Mouse (Mus musculus) layer of hippocampus, adult 18-20 months (tissue): ENCODE results near the gene Gm11444. TPM values are rescaled to one million over a fixed set of nuclear protein-coding genes. Genes with fewer than 3 reads are reported as not detected.

Experiments used
- DNase-seq, 2 experiments: peaks; one replicate each; pipeline ENCODE4 v3.0.0; 2022; ENCODE audit warnings: low spot score in 2 of 2
- total RNA-seq, 2 experiments: library from RNA; stranded (reverse); gene quantifications; 2 replicates each; pipeline ENCODE4 v1.2.3; 2021

Gm11444 gene
- total RNA-seq, 2 experiments from 2014 or later, result not detected

DNA sequence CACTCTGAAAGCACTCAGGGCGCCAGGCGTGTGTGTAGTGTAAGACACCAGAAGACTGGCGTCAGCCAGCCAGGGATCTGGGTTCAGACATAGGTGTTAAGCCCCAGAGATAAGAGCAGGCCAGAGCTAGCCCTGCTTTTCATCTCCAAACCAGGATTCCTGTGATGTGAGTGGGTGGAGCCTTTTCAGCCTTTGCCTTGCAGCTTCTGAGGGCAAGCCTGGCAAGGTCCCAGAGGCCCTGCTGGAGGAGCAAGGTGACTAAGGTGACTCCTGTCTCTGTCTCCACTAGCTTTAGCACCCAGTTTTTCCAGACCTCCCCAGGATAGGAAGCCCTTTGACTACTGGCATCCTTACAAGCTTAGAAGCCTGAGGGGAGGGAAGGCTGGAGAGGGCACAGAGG is 31.7 kb downstream of the Gm11444 start:
- DNase-seq, result no peak

GRCm38 (mm10) chr11:85816471-85816870 is 33.7 kb downstream of the Gm11444 start:
- DNase-seq, result no peak

DNA sequence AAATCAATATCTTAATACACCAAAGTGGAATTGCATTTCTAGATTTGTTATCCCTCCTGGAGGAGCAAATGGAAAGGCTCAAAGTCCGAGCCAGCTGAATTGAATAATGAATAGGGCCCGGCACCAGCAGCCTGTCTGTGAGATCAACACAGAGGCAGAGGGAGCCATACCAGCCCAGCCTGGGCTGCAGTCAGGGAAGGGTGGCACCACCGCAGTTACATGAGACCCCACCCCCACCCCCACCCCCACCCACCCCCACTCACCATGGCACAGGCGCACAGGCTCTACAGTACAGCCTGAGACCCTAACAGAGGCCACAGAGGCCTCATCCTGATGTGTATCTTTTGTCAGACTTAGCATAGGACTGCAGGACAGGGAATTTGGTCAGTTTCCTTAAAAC is 35.5 kb downstream of the Gm11444 start:
- no peak for DNase-seq

DNA sequence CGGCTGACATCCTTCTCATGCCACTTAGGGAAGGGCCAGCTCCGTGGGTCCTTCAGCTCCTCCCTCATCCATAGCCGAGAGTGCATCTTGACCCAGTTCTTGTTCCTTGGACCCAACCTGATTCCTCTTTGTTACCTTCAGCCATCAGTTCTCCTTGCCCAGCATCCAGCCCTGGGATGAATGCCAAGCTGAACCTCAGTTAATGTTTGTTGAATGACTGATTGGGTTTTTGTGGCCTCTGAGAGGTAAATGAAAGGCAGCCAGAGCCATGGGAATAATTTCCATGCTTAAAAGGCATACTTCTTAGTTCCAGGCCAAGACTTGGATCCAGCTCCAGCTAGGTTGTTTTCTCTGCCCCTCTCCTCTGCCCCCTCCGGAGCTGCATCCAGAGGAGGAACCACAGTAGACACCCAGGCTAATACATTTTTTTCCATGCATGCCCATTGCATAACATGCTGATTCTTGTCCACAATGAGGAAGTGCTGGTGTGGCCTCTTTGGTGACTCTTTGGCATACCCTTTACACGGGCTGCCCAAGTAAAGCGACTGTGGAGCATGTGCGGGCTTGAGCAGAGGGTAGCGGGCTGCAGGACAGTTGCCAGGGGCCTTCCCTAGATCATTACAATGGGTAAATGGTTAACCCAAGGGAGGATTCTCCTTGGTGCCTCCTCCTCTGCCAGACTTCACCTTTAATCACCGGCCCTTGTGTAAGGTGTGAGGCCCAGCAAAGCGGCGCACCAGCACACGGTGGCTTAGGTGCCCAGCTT is 37.7 kb downstream of the Gm11444 start:
- DNase-seq, result no peak

DNA sequence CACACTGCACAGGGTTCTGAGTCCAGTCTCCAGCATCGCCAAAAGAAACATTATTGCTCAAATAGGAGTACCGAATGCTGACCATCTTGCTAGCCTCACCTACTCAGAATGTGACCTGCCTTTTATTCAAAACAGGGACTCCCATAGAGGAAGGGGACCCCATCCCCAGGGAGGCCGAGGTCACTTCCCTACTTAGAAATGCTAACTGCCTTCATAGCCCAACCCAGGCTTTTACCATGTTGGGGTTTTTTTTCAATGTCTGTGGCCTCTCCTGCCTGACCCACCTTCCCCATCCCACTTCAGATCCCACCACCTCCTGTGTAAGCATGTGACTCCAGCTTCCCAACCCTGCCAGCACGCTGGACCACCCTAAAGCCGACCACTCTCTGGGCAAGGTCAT is 38.5 kb downstream of the Gm11444 start:
- DNase-seq, result no peak

DNA sequence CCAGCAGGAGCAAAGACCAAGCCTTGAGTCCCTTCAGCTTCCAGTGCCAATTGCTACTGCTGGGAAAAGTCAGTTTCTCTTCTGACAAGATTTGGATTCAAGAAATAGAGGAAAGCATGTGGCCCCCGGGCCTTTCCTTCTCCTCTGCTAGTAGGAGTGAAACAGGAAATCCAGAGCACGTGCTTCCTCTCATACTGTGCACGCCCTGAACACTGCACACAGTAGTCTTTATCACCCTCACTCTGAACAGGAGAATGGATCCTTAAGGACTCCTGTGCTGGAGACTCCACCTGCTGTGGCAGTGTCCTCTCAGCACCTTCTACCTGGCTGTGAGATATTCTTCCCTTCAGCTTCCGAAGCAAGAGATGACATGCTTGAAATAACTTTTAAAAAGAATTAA is 38.9 kb downstream of the Gm11444 start:
- DNase-seq, result no peak

DNA sequence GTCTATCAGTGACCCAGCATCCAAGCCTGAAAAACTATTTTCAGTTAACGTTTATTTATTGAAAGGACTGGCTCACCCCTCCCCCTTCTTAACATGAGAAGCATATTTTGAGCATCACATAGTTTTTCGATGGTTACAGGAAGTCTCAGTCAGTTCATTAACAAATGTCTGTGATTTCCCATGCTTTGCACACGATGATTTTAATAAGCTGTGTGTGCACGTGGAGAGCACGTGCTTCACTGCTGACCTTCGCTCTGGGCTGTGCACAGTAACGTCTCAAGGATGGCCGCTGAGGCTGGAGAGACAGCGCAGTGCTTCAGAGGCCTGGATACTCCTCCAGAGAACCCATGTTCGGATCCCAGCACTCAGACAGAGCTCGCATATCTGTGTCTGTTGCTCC is 42.8 kb downstream of the Gm11444 start:
- DNase-seq, result no peak

GRCm38 (mm10) chr11:85805779-85806178 is 44.4 kb downstream of the Gm11444 start:
- no peak for DNase-seq

- no peak for DNase-seq
Measured at GRCm38 (mm10) chr11:85804048-85804447, 46.1 kb downstream of the Gm11444 start.

- DNase-seq, result no peak
Measured at GRCm38 (mm10) chr11:85800380-85800779, 49.8 kb downstream of the Gm11444 start.

DNA sequence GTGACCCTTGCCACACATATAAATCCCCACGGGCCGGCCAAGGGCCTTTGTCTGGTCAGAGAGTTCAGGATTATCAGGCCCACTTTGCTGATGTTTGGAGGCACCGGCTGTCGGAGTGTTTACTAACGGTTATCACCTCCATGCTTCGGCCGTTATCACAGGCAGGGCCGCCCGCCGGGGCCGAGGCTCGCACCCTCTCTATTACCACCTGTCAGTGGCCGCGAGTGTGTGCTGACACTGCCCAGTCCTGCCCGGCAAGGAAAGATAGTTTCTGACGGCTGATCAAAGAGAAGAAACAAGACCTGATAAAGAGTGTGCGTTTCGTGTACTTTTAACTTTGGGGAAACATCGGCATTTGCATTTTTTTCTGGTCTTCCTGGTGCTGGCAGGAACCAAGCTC is 50.3 kb downstream of the Gm11444 start:
- no peak for DNase-seq

- DNase-seq, result no peak
Measured at GRCm38 (mm10) chr11:85799456-85799855, 50.7 kb downstream of the Gm11444 start.

Other genes with a start within 250 kb of the Gm11444 start
- gene Tbx2, start 17.8 kb downstream of the Gm11444 start, total RNA-seq, result 1 to 10 TPM; 1.2 to 1.3 TPM
- under 1 TPM in 1 of 2 experiments, not detected in 1; 0.18 TPM for gene Tbx4, start 36.1 kb upstream of the Gm11444 start, total RNA-seq